Mouse (Mus musculus): ENCODE measurements around the gene Ifi206.
A peak's percentile ranks its signal among the peaks of the same experiment; 100 is the strongest.

Ifi206 gene

GRCm38 (mm10) chr1:173418936-173419621 is 71.8 kb downstream of the Ifi206 start:
- peak; percentile 21 for DNase-seq (ENCODE audit: low read depth, low spot score)

GRCm38 (mm10) chr1:173418516-173418915 is 72.3 kb downstream of the Ifi206 start:
- DNase-seq (ENCODE audit: low read depth, low spot score) = no peak
